Mouse (Mus musculus): ENCODE data around the gene Mtr. TPM values are rescaled to one million over a fixed set of nuclear protein-coding genes. Genes with fewer than 3 reads are reported as not detected.

Mtr gene
- total RNA-seq, 2 experiments from 2014 or later: 19.0 to 22.4 TPM

GRCm38 (mm10) chr13:12249195-12249898 lies 8.6 kb downstream of the Mtr start:
- DNase-seq (ENCODE audit: low spot score in 2 of 2): no peak

GRCm38 (mm10) chr13:12245938-12246337 lies 12.0 kb downstream of the Mtr start:
- no peak for DNase-seq (ENCODE audit: low spot score in 2 of 2)

- no peak for DNase-seq (ENCODE audit: low spot score in 2 of 2)
Observed at GRCm38 (mm10) chr13:12243991-12244390, 13.9 kb downstream of the Mtr start.

DNA sequence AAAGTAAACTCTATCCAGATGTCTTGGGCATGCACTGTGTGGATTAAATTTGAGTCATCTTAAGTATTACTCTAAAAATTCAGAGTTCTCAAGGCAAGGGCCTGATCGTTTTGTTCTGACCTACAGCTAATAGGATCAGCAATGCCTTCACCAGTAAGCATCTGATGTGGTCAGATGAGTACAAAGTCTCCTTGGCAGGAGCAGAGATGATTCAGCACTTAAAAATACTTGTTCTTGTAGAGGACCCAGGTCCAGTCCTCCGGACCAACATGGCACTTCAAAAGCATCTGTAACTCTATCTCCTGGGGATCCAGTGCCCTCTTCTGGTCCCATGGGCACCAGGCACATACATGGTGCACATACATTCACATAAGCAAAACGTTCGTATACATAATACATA lies 25.8 kb downstream of the Mtr start:
- no peak for DNase-seq (ENCODE audit: low spot score in 2 of 2)

- DNase-seq (ENCODE audit: low spot score in 2 of 2): no peak
Observed at GRCm38 (mm10) chr13:12228248-12228647, 29.7 kb downstream of the Mtr start.

GRCm38 (mm10) chr13:12227606-12228005 lies 30.3 kb downstream of the Mtr start:
- DNase-seq (ENCODE audit: low spot score in 2 of 2): no peak

- DNase-seq (ENCODE audit: low spot score in 2 of 2): no peak
Observed at GRCm38 (mm10) chr13:12218603-12219002, 39.3 kb downstream of the Mtr start.

DNA sequence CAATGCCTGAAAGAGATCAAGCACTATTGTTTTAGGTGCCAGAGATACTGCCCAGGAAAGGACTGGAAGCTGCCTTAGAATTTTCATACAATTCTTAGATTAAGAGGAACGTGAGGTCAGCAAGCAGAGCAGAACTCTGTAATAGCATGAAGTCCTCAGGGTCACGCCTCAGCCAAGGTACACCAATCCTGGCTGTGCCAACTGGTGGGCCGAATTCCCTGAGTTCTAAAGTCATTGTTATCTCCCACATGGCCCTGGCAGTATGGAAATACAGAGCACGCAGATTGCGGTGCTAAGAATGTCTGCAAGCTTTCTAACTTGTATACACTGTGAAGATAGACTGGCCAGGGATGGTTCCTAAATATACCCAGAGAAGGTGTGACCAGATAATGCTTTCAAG lies 43.0 kb downstream of the Mtr start:
- DNase-seq (ENCODE audit: low spot score in 2 of 2): no peak

DNA sequence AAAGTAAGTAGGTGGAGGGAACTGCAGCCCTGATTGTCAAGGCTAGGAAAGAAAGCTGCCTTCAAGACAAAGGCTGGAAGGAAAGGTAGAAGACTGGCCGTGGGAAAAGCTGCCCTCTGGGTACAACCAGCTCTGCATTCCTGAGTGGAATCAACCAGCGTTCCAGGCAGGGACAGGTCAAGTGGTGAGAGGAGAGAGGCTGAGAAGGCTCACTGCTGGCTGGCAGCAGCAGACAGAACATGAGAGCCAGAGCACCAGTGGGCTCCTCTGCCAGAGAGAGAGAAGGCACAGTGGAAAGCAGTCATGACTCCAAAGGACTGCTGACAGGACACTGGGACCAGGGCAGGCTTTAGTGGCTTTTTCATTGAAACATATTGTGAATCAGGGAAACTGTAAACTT lies 46.9 kb downstream of the Mtr start:
- no peak for DNase-seq (ENCODE audit: low spot score in 2 of 2)

GRCm38 (mm10) chr13:12210023-12210762 lies 47.7 kb downstream of the Mtr start:
- DNase-seq (ENCODE audit: low spot score in 2 of 2): peak; percentile 27 to 39

DNA sequence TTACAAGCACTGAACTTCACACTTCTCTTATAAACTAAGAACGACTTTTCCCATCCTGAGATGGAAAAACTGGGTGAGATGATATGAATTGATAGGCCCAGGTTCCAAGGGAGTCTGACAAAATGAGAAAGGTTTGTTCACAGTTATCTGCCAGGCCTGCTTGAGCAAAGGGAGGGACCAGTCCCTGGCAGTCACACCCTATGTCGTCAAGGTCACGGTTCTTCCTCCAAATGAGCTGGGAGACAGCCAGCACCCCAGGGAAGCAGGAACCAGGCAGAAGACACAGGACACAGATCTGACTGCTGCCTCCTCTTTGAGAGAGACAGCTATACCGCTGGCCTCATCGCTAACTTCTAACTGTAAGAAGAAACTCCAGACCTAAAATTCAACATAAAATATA lies 57.5 kb downstream of the Mtr start:
- no peak for DNase-seq (ENCODE audit: low spot score in 2 of 2)

DNA sequence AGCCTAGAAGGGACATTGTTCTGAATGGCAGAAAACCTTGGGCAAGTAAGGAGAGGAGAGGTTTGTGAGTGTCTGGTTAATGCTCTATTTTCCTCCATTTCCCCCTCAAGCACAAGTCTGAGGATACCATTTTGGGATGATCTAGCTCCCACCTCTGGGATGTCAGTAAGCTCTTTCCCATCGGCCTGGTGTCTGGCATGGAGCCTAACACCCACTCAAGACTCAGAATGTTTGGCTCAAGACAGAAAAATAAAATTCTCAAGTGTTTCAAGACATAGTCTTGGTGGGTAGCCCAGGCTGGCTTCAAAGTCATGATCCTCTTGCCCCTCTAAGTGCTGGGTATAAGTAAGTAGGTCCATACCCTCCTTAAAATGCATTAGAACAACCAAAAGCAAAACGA lies 59.4 kb downstream of the Mtr start:
- DNase-seq (ENCODE audit: low spot score in 2 of 2): no peak

- peak in 1 of 2 experiments; percentile 7 for DNase-seq (ENCODE audit: low spot score in 2 of 2)
Observed at GRCm38 (mm10) chr13:12196861-12197260, 61.1 kb downstream of the Mtr start.

DNA sequence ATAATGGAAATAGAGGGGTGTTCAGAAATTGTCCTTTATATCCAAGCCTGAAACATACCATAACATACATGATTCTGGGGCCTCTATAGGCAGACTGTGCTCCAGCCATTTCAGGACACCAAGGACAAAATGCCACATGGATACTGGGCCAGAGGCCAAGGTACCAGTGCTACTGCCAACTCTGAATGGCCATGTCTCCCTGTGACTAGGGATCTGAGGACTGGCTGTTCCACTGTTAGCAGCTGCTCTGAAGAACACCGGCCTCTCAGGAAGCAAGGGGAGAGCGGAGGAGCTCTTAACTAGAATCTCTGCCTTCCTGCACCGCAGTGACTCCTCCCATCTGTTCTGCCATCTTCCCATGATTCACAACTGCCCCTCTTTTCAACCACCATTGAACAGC lies 61.9 kb downstream of the Mtr start:
- DNase-seq (ENCODE audit: low spot score in 2 of 2): no peak

DNA sequence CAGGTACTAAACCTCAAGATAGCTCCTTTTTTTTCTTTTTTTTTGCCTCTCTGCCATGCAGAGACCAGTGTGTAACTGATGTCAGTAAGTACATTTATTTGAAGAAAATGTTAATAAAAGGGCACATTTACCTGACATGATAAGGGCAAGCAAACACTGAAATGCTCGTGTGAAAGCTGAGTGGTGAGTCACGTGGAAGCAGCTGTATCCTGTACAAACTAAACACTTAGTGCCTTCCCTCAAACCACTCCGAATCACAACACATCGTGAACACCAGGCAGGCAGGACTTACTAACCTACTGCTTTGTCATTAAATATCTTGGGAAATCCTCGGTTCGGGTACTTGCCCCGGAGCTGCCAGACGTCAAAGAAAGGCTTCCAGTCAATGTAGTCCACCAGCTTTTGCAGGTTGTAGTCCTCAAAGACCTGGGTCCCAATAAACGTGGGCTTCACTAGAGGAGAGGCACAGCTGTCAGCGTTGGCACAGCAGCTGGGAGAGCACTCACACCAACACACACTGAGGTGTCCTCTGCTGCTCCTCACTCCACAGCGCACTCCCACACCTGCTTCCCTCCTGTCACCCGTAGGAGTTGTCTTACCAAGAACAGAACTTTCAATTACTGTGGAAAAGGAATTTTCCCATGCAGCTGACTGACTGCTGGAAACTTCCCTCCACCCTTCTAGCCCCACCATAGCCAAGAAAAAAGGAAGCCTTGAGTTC lies 62.8 kb downstream of the Mtr start:
- no peak for DNase-seq (ENCODE audit: low spot score in 2 of 2)

DNA sequence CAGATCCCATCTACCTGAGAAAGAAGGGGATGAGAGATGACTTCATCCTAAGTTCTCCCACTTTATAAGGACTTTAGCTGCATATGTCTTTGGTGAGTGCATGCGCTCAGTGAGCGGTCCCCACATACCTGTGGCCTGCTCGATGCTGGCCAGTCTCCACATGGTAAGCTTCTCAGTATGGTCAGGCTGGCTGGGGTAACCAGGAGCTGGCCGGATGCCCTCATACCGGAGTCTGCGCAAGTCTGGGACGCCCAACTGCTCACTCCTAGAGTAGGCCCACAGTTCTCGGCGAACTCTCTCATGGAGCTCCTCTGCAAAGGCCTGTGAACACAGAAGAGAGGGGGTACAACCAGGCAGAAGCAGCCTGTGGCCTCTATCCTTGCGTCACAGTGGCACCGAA lies 68.7 kb downstream of the Mtr start:
- DNase-seq (ENCODE audit: low spot score in 2 of 2): no peak

DNA sequence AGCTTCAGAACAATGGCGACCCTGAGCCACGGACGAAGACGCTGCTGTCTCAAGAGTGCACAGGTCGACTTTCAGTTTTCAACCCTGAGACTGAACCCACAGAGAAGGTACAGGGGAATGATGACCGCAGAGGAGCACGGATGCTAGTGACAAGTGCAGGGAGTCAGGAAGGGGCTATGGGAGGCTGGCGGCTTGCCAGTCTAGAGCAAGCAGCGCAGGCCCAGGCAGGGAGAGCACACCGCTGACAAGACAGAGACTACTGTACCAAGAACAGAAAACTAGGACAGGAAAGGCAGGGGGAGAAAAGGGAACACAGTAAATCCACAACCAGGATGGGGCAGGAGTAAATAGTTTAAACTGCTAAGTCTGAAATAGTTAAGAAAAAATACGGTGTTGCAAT lies 69.1 kb downstream of the Mtr start:
- DNase-seq (ENCODE audit: low spot score in 2 of 2): no peak

DNA sequence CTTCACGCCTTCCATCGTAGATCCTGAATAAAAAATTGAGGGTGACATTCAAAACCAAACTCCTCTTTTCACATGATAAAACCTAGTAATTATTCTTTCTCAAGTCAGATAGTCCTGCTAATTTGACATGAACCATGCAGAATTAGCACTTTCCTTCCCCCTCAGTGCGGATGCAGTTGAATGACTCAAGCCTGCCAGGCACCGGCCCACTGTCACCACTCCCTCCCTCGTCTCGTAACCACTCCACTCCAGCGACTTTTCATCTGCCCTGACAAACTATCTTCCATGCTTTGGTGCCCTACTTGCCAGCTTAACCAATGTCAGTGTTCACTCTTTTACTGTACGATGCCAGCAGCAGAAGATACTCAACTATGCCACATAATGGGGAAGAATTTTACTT lies 78.4 kb downstream of the Mtr start:
- DNase-seq (ENCODE audit: low spot score in 2 of 2): no peak

DNA sequence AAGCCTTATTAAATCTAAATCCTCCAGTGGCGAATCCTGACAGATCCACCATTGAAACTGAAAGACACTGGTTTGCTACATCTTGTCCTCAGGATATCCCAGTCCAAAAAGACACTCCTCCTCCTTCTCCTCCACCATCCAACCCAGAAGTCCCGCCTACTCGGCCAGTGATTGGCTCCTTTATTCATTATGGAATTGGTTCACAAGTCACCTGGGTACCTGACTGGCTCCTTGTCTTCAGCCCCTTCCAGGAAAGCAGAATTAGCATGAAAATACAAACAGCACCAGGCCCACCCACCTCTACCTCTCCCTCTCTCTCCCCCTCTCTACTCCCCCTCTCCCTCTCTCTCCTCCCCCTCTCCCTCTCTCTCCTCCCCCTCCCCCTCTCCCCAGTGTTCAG lies 81.2 kb downstream of the Mtr start:
- DNase-seq (ENCODE audit: low spot score in 2 of 2): no peak

- DNase-seq (ENCODE audit: low spot score in 2 of 2): no peak
Observed at GRCm38 (mm10) chr13:12175988-12176736, 81.8 kb downstream of the Mtr start.

GRCm38 (mm10) chr13:12167276-12167675 lies 90.6 kb downstream of the Mtr start:
- no peak for DNase-seq (ENCODE audit: low spot score in 2 of 2)
